Mouse (Mus musculus): Measurements from ENCODE around the gene Ly6g5c.

- no peak for TF ChIP-seq CTCF (IDR thresholded peaks at IDR 0.05; ENCODE audit: low read depth)
- no peak for TF ChIP-seq EP300 (IDR thresholded peaks at IDR 0.05; ENCODE audit: low read depth)
Observed at GRCm38 (mm10) chr17:35060071-35060470, 48.0 kb upstream of the Ly6g5c start.
